Mouse (Mus musculus) T-helper 1 cell (primary cell): ENCODE measurements around the gene Fam184b.
"Not testable (repeated sequence)": the region's sequence is repeated elsewhere in the genome, so short reads cannot be mapped to it uniquely, and the experiment has no call there.

Experiments used
- in situ Hi-C: fragments of 300-600 bp; cut with MboI, MseI; formaldehyde crosslinking; loops from one replicate; pipeline ENCODE4 v1.15.1; 2025; ENCODE audit warnings: high pct_unique_total_duplicates

The Fam184b gene

GRCm38 (mm10) chr5:45638806-45639714 is at the start of gene Fam184b:
Gene Fam184b, minus strand, starts transcription at chr5:45639614.
- in situ Hi-C loops = no loop called here

- in situ Hi-C loops = no loop called here
These were observed 49.7 kb upstream of the Fam184b start for GRCm38 (mm10) chr5:45689152-45689551.

GRCm38 (mm10) chr5:45686223-45686622 is 46.8 kb upstream of the Fam184b start:
- in situ Hi-C loops = no loop called here

GRCm38 (mm10) chr5:45685243-45685642 is 45.8 kb upstream of the Fam184b start:
- in situ Hi-C loops = no loop called here

- in situ Hi-C loops = no loop called here
These were observed 44.0 kb upstream of the Fam184b start for GRCm38 (mm10) chr5:45683388-45683787.

GRCm38 (mm10) chr5:45679955-45680354 is 40.5 kb upstream of the Fam184b start:
- in situ Hi-C loops = no loop called here

GRCm38 (mm10) chr5:45677639-45678038 is 38.2 kb upstream of the Fam184b start:
- in situ Hi-C loops = no loop called here

GRCm38 (mm10) chr5:45675032-45675431 is 35.6 kb upstream of the Fam184b start:
- in situ Hi-C loops = no loop called here

- in situ Hi-C loops = no loop called here
These were observed 31.6 kb upstream of the Fam184b start for GRCm38 (mm10) chr5:45670894-45671494.

- in situ Hi-C loops = no loop called here
These were observed 30.9 kb upstream of the Fam184b start for GRCm38 (mm10) chr5:45670280-45670670.

GRCm38 (mm10) chr5:45669598-45670279 is 30.3 kb upstream of the Fam184b start, which contains the start of gene Ncapg:
Gene Ncapg, plus strand, starts transcription at chr5:45669919.
- in situ Hi-C loops = loop anchor here (5.0 kb wide), 2 partner anchors 132 to 197 kb away; no protein-coding TSS in a partner anchor

- in situ Hi-C loops = loop anchor here (5.0 kb wide), 2 partner anchors 132 to 197 kb away; no protein-coding TSS in a partner anchor
These were observed 29.8 kb upstream of the Fam184b start for GRCm38 (mm10) chr5:45669234-45669597.

- in situ Hi-C loops = loop anchor here (5.0 kb wide), 2 partner anchors 132 to 197 kb away; no protein-coding TSS in a partner anchor
These were observed 29.4 kb upstream of the Fam184b start for GRCm38 (mm10) chr5:45668831-45669230.

GRCm38 (mm10) chr5:45668324-45668723 is 28.9 kb upstream of the Fam184b start:
- in situ Hi-C loops = loop anchor here (5.0 kb wide), 2 partner anchors 131 to 196 kb away; no protein-coding TSS in a partner anchor

- in situ Hi-C loops = not testable (repeated sequence)
These were observed 19.0 kb upstream of the Fam184b start for GRCm38 (mm10) chr5:45658406-45658805.

GRCm38 (mm10) chr5:45651026-45651703 is 11.8 kb upstream of the Fam184b start:
- in situ Hi-C loops = no loop called here

- in situ Hi-C loops = no loop called here
These were observed 290 bp upstream of the Fam184b start for GRCm38 (mm10) chr5:45639715-45640092.

GRCm38 (mm10) chr5:45638378-45638777 is 1.0 kb downstream of the Fam184b start:
- in situ Hi-C loops = no loop called here

GRCm38 (mm10) chr5:45629470-45629869 is 9.9 kb downstream of the Fam184b start:
- in situ Hi-C loops = no loop called here

- in situ Hi-C loops = no loop called here
These were observed 11.6 kb downstream of the Fam184b start for GRCm38 (mm10) chr5:45627771-45628170.

GRCm38 (mm10) chr5:45621511-45621910 is 17.9 kb downstream of the Fam184b start:
- in situ Hi-C loops = no loop called here
